Mouse (Mus musculus): Measurements from ENCODE around the gene Glud1. TPM values are rescaled to one million over a fixed set of nuclear protein-coding genes. Genes with fewer than 3 reads are reported as not detected.

Glud1 gene
- polyA plus RNA-seq, 2 experiments: 145 to 186 TPM

DNA sequence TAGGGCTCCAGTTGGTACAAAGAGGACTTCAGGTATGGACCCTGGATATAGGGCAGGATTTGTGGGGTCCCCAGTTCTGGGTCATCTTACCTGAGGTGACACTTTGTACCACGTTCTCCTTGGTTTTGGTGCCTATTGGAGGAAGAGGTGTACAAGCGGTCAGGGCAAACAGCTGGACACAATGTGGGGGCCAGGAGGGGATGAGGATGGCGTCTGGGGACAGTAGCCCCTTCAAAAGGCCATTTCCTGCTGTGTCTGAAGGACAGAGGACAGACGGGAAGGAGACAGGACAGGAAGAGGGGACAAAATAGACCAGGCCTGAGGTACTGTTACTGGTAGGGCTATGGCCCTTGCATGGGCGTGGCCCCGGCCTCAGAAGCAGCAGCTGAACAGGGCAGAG lies 63.1 kb downstream of the Glud1 start:
- no peak overlapping the region for H3K27ac ChIP-seq
- DNase-seq (ENCODE audit: low read depth in 3 of 3, low spot score in 3 of 3) (no peak), ATAC-seq (ENCODE audit: insufficient read depth) (no peak)
- no peaks in the 10 kb centered on the region for H3K9me3 ChIP-seq (ENCODE audit: control insufficient read depth, low read length)
- H3K36me3 ChIP-seq (replicated peaks; ENCODE audit: control insufficient read depth, insufficient read depth, low read depth): no peaks in the 10 kb centered on the region
- no peaks in the 10 kb centered on the region for H3K27me3 ChIP-seq (ENCODE audit: control insufficient read depth, insufficient read depth, low read length)
- no peak overlapping the region for H3K4me3 ChIP-seq (ENCODE audit: insufficient read depth in 1 of 2, low read depth in 2 of 2, low read length in 2 of 2)
- H3K4me2 ChIP-seq (ENCODE audit: low read depth): no peak overlapping the region
- H3K9ac ChIP-seq (replicated peaks): no peak overlapping the region
- H3K4me1 ChIP-seq (replicated peaks; ENCODE audit: control insufficient read depth in 2 of 2, insufficient read depth in 2 of 2, low read length in 1 of 2): no peaks in the 10 kb centered on the region
- TF ChIP-seq CTCF (IDR thresholded peaks at IDR 0.05; ENCODE audit: low read depth) (no peak), EP300 (IDR thresholded peaks at IDR 0.05; ENCODE audit: low read depth) (no peak)
- 50% methylated on average over 6 of the region's 6 CpGs for WGBS (ENCODE audit: insufficient replicate concordance)

DNA sequence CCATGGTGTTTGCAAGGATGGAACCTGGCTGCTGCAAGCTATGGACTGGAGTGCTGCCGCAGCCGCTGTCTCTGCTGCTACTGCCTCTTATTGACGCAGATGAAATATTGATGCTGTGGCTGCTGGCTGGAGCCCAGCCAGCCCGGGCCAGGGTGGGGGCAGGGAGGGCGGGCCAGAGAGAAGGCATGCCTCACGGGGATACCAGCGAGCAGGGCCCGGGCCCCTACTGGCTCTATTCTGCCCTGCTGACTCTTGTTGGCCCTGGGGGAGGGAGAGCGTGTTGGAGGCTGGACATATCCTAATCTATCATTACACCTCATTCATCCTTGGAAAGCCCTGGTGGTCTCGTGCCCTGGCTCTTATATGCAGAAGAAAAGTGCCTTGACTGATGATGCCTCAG lies 64.0 kb downstream of the Glud1 start, which contains the start of gene Sncg:
Gene Sncg, minus strand, starts transcription at position 213 of the 400 bp plus-strand sequence.
- Histone ChIP-seq H3K9ac (replicated peaks) (no peak within 1 kb of the TSS), H3K27ac (no peak within 1 kb of the TSS), H3K36me3 (replicated peaks; ENCODE audit: control insufficient read depth, insufficient read depth, low read depth) (no peaks in the 10 kb centered on the region), H3K9me3 (ENCODE audit: control insufficient read depth, low read length) (no peaks in the 10 kb centered on the region), H3K4me2 (ENCODE audit: low read depth) (no peak within 1 kb of the TSS), H3K27me3 (ENCODE audit: control insufficient read depth, insufficient read depth, low read length) (no peaks in the 10 kb centered on the region), H3K4me3 (ENCODE audit: insufficient read depth in 1 of 2, low read depth in 2 of 2, low read length in 2 of 2) (no peak within 1 kb of the TSS), H3K4me1 (replicated peaks; ENCODE audit: control insufficient read depth in 2 of 2, insufficient read depth in 2 of 2, low read length in 1 of 2) (no peaks in the 10 kb centered on the region)
- no peak for DNase-seq (ENCODE audit: low read depth in 3 of 3, low spot score in 3 of 3)
- TF ChIP-seq EP300 (IDR thresholded peaks at IDR 0.05; ENCODE audit: low read depth) (no peak), CTCF (IDR thresholded peaks at IDR 0.05; ENCODE audit: low read depth) (no peak)
- ATAC-seq (ENCODE audit: insufficient read depth): no peak
- WGBS (ENCODE audit: insufficient replicate concordance): 35% methylated on average over 10 of the region's 10 CpGs

DNA sequence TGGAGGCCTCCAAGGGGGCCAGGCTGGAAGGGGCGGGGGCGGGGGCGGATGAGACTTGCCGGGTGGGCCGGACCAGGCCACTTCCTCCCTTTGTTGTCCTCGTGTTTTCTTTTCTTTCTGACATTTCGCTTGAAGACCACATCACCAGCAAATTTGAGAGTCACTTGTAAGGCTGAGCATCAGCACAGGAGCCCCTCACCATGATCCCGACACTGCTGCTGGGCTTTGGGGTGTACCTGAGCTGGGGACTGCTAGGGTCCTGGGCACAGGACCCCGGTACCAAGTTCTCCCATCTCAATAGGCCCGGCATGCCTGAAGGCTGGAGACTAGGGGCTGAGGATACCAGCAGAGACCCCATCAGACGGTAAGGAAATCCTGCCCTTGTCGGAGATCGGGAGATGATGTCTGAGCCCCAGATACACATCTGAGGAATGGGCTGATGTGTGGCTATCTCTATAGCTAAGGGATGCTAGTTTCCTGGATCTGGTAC lies 64.9 kb downstream of the Glud1 start, which contains the start of gene Mmrn2:
Gene Mmrn2, plus strand, starts transcription at position 51 of the 490 bp plus-strand sequence.
- H3K4me3 ChIP-seq (ENCODE audit: insufficient read depth in 1 of 2, low read depth in 2 of 2, low read length in 2 of 2): peak within 1 kb of the TSS in 1 of 2 experiments; percentile 4; a peak in 2 of 4 replicates
- 32% methylated on average over 13 of the region's 13 CpGs for WGBS (ENCODE audit: insufficient replicate concordance)
- no peaks in the 10 kb centered on the region for H3K36me3 ChIP-seq (replicated peaks; ENCODE audit: control insufficient read depth, insufficient read depth, low read depth)
- DNase-seq (ENCODE audit: low read depth in 3 of 3, low spot score in 3 of 3): no peak
- H3K27me3 ChIP-seq (ENCODE audit: control insufficient read depth, insufficient read depth, low read length): no peaks in the 10 kb centered on the region
- ATAC-seq (ENCODE audit: insufficient read depth): no peak
- H3K4me2 ChIP-seq (ENCODE audit: low read depth): no peak within 1 kb of the TSS
- no peak within 1 kb of the TSS for H3K9ac ChIP-seq (replicated peaks)
- no peak within 1 kb of the TSS for H3K27ac ChIP-seq
- TF ChIP-seq EP300 (IDR thresholded peaks at IDR 0.05; ENCODE audit: low read depth) (no peak), CTCF (IDR thresholded peaks at IDR 0.05; ENCODE audit: low read depth) (no peak)
- no peaks in the 10 kb centered on the region for H3K4me1 ChIP-seq (replicated peaks; ENCODE audit: control insufficient read depth in 2 of 2, insufficient read depth in 2 of 2, low read length in 1 of 2)
- H3K9me3 ChIP-seq (ENCODE audit: control insufficient read depth, low read length): no peaks in the 10 kb centered on the region

DNA sequence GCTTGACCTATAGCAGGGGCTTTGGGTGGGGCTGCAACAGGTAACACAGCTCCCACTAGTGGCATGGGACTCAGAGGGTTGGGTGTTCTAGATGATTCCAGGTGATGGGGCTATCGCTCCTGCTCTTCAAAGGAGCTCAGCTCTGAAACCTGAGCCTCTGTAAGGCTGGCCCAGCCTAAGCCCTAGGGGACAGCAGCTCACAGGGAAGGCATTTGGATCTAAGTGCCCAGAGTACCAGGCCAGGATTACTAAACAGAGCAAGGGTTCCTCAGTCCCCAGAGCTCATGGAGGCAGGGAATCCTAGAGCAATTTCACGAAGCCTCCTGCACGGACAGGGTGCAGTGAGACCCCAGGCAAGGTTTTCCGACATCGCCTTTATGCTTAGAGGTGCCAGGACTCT lies 65.4 kb downstream of the Glud1 start:
- no peak for DNase-seq (ENCODE audit: low read depth in 3 of 3, low spot score in 3 of 3)
- no peaks in the 10 kb centered on the region for H3K27me3 ChIP-seq (ENCODE audit: control insufficient read depth, insufficient read depth, low read length)
- no peaks in the 10 kb centered on the region for H3K9me3 ChIP-seq (ENCODE audit: control insufficient read depth, low read length)
- ATAC-seq (ENCODE audit: insufficient read depth): no peak
- WGBS (ENCODE audit: insufficient replicate concordance): 67% methylated on average over 5 of the region's 5 CpGs
- H3K27ac ChIP-seq: no peak overlapping the region
- no peak for TF ChIP-seq CTCF (IDR thresholded peaks at IDR 0.05; ENCODE audit: low read depth)
- no peak for TF ChIP-seq EP300 (IDR thresholded peaks at IDR 0.05; ENCODE audit: low read depth)
- no peaks in the 10 kb centered on the region for H3K4me1 ChIP-seq (replicated peaks; ENCODE audit: control insufficient read depth in 2 of 2, insufficient read depth in 2 of 2, low read length in 1 of 2)
- H3K4me3 ChIP-seq (ENCODE audit: insufficient read depth in 1 of 2, low read depth in 2 of 2, low read length in 2 of 2): peak overlapping the region in 1 of 2 experiments; percentile 4; a peak in 2 of 4 replicates
- H3K4me2 ChIP-seq (ENCODE audit: low read depth): no peak overlapping the region
- H3K36me3 ChIP-seq (replicated peaks; ENCODE audit: control insufficient read depth, insufficient read depth, low read depth): no peaks in the 10 kb centered on the region
- H3K9ac ChIP-seq (replicated peaks): no peak overlapping the region

DNA sequence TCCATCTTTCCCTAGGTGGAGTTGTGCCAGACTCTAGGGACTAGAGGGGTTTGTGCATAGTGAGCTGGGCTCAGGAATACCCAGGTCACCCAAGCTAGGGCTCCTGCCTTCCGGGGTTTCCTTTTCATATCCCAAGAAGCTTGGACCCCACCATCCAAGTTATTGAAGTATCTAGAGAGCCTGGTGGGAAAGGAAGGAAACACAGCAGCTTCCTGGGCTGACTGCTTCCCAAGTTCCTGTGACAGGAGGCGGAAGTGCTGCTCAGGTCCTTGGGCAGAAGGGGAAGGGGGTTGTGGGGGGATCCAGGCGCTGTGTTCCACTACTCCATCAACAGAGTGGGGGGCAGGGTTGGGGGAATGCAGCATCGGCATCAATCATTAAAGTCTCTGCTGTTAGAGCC lies 66.6 kb downstream of the Glud1 start:
- no peak overlapping the region for H3K9ac ChIP-seq (replicated peaks)
- H3K27me3 ChIP-seq (ENCODE audit: control insufficient read depth, insufficient read depth, low read length): no peaks in the 10 kb centered on the region
- DNase-seq (ENCODE audit: low read depth in 3 of 3, low spot score in 3 of 3): no peak
- no peak overlapping the region for H3K27ac ChIP-seq
- WGBS (ENCODE audit: insufficient replicate concordance): 47% methylated on average over 4 of the region's 4 CpGs
- no peaks in the 10 kb centered on the region for H3K4me1 ChIP-seq (replicated peaks; ENCODE audit: control insufficient read depth in 2 of 2, insufficient read depth in 2 of 2, low read length in 1 of 2)
- no peaks in the 10 kb centered on the region for H3K9me3 ChIP-seq (ENCODE audit: control insufficient read depth, low read length)
- H3K4me3 ChIP-seq (ENCODE audit: insufficient read depth in 1 of 2, low read depth in 2 of 2, low read length in 2 of 2): no peak overlapping the region
- TF ChIP-seq EP300 (IDR thresholded peaks at IDR 0.05; ENCODE audit: low read depth): no peak
- TF ChIP-seq CTCF (IDR thresholded peaks at IDR 0.05; ENCODE audit: low read depth): no peak
- ATAC-seq (ENCODE audit: insufficient read depth): no peak
- no peaks in the 10 kb centered on the region for H3K36me3 ChIP-seq (replicated peaks; ENCODE audit: control insufficient read depth, insufficient read depth, low read depth)
- no peak overlapping the region for H3K4me2 ChIP-seq (ENCODE audit: low read depth)
